Mouse (Mus musculus): ENCODE data around the gene Wnt10a. TPM values are rescaled to one million over a fixed set of nuclear protein-coding genes. Genes with fewer than 3 reads are reported as not detected.

The Wnt10a gene
- polyA plus RNA-seq, 1 experiment from 2014 or later = 1.6 TPM

GRCm38 (mm10) chr1:74784041-74784759, 7.1 kb upstream of the Wnt10a start:
- peak; percentile 31 for DNase-seq (ENCODE audit: low spot score)

GRCm38 (mm10) chr1:74787846-74788245, 3.5 kb upstream of the Wnt10a start:
- peak; percentile 61 for DNase-seq (ENCODE audit: low spot score)

- no peak for DNase-seq (ENCODE audit: low spot score)
These were observed 2.6 kb upstream of the Wnt10a start for GRCm38 (mm10) chr1:74788603-74789176.

GRCm38 (mm10) chr1:74790095-74790494, 1.2 kb upstream of the Wnt10a start:
- no peak for DNase-seq (ENCODE audit: low spot score)

- DNase-seq (ENCODE audit: low spot score) = no peak
These were observed 1.7 kb downstream of the Wnt10a start for GRCm38 (mm10) chr1:74792831-74793660.

GRCm38 (mm10) chr1:74794487-74795144, 3.3 kb downstream of the Wnt10a start:
- no peak for DNase-seq (ENCODE audit: low spot score)

GRCm38 (mm10) chr1:74795145-74795529, 3.8 kb downstream of the Wnt10a start:
- no peak for DNase-seq (ENCODE audit: low spot score)

- no peak for DNase-seq (ENCODE audit: low spot score)
These were observed 6.1 kb downstream of the Wnt10a start for GRCm38 (mm10) chr1:74797459-74797858.

GRCm38 (mm10) chr1:74800424-74800888, 9.1 kb downstream of the Wnt10a start:
- peak; percentile 24 for DNase-seq (ENCODE audit: low spot score)

- no peak for DNase-seq (ENCODE audit: low spot score)
These were observed 10.4 kb downstream of the Wnt10a start for GRCm38 (mm10) chr1:74801631-74802140.

GRCm38 (mm10) chr1:74802795-74803656, 11.7 kb downstream of the Wnt10a start:
- DNase-seq (ENCODE audit: low spot score) = peak; percentile 79

GRCm38 (mm10) chr1:74804211-74804870, 13.0 kb downstream of the Wnt10a start:
- no peak for DNase-seq (ENCODE audit: low spot score)

GRCm38 (mm10) chr1:74805340-74805835, 14.1 kb downstream of the Wnt10a start:
- no peak for DNase-seq (ENCODE audit: low spot score)

GRCm38 (mm10) chr1:74805843-74806242, 14.5 kb downstream of the Wnt10a start:
- no peak for DNase-seq (ENCODE audit: low spot score)

GRCm38 (mm10) chr1:74806360-74807311, 15.3 kb downstream of the Wnt10a start:
- peak; percentile 19 for DNase-seq (ENCODE audit: low spot score)

- no peak for DNase-seq (ENCODE audit: low spot score)
These were observed 16.3 kb downstream of the Wnt10a start for GRCm38 (mm10) chr1:74807551-74808071.

- DNase-seq (ENCODE audit: low spot score) = peak; percentile 81
These were observed 16.8 kb downstream of the Wnt10a start for GRCm38 (mm10) chr1:74808078-74808477.

- DNase-seq (ENCODE audit: low spot score) = no peak
These were observed 17.7 kb downstream of the Wnt10a start for GRCm38 (mm10) chr1:74809007-74809406.
